Mouse (Mus musculus): ENCODE data around the gene Fam117a.
A peak's percentile ranks its signal among the peaks of the same experiment; 100 is the strongest.
"Not testable (repeated sequence)": the region's sequence is repeated elsewhere in the genome, so short reads cannot be mapped to it uniquely, and the experiment has no call there.

Gene Fam117a

GRCm38 (mm10) chr11:95393500-95393816, 56.6 kb downstream of the Fam117a start:
- no peak for DNase-seq

GRCm38 (mm10) chr11:95394112-95394511, 57.3 kb downstream of the Fam117a start:
- no peak for DNase-seq

- peak; percentile 45 for DNase-seq
These were observed 59.7 kb downstream of the Fam117a start for GRCm38 (mm10) chr11:95396548-95396947.

- peak; percentile 86 for DNase-seq
These were observed 61.3 kb downstream of the Fam117a start for GRCm38 (mm10) chr11:95397843-95398835.

GRCm38 (mm10) chr11:95399520-95400020, 62.8 kb downstream of the Fam117a start:
- no peak for DNase-seq

GRCm38 (mm10) chr11:95401568-95401967, 64.8 kb downstream of the Fam117a start:
- DNase-seq, result no peak

- no peak for DNase-seq
These were observed 65.4 kb downstream of the Fam117a start for GRCm38 (mm10) chr11:95402196-95402595.

- peak; percentile 36 for DNase-seq
These were observed 65.9 kb downstream of the Fam117a start for GRCm38 (mm10) chr11:95402658-95403101.

- DNase-seq, result peak; percentile 32
These were observed 66.8 kb downstream of the Fam117a start for GRCm38 (mm10) chr11:95403382-95404340.

- DNase-seq, result no peak
These were observed 69.0 kb downstream of the Fam117a start for GRCm38 (mm10) chr11:95405771-95406170.

- not testable (repeated sequence) for DNase-seq
These were observed 69.6 kb downstream of the Fam117a start for GRCm38 (mm10) chr11:95406398-95406797.

GRCm38 (mm10) chr11:95409450-95410112, 72.8 kb downstream of the Fam117a start:
- DNase-seq, result peak; percentile 90

- DNase-seq, result no peak
These were observed 74.7 kb downstream of the Fam117a start for GRCm38 (mm10) chr11:95411453-95412013.

GRCm38 (mm10) chr11:95412615-95413014, 75.8 kb downstream of the Fam117a start:
- DNase-seq, result peak; percentile 37

GRCm38 (mm10) chr11:95413641-95414535, 77.1 kb downstream of the Fam117a start, which contains the start of gene Spop:
Gene Spop (plus strand): TSS chr11:95414080.
- peak; percentile 96 for DNase-seq

GRCm38 (mm10) chr11:95414536-95415161, 77.8 kb downstream of the Fam117a start:
- DNase-seq, result peak; percentile 97

- peak; percentile 46 for DNase-seq
These were observed 79.1 kb downstream of the Fam117a start for GRCm38 (mm10) chr11:95415931-95416330.

- DNase-seq, result no peak
These were observed 80.5 kb downstream of the Fam117a start for GRCm38 (mm10) chr11:95417341-95417740.

GRCm38 (mm10) chr11:95420880-95421435, 84.1 kb downstream of the Fam117a start:
- DNase-seq, result peak; percentile 46

GRCm38 (mm10) chr11:95423505-95423904, 86.7 kb downstream of the Fam117a start:
- no peak for DNase-seq

All from lung, postnatal 36 days (tissue).